Comparison of ENCODE assay signal across 8 mouse cellular contexts in genomic region chr10:60245041-60245440, GRCm38 (mm10). TPM values are rescaled to one million over a fixed set of nuclear protein-coding genes. Genes with fewer than 3 reads are reported as not detected.
DNase-seq lines count a peak whose midpoint lies in the region; ATAC-seq and TF ChIP-seq lines count a peak whose summit lies in the region.

No protein-coding gene starts in this region.

- peak; percentile 94 for ATAC-seq in erythroblast, adult 5-6 weeks (replicated peaks; ENCODE audit: low FRiP score, poor library complexity, severe bottlenecking)
- peak; percentile 55; the same call in 1 of the 2 replicates for ATAC-seq in heart, embryonic 12.5 days (ENCODE audit: insufficient number of reproducible peaks, low FRiP score)
- ATAC-seq in liver, embryonic 11.5 days (replicated peaks; ENCODE audit: low FRiP score): peak; percentile 36
- peak; percentile 77; the same call in 1 of the 2 replicates for ATAC-seq in stomach, embryonic 15.5 days (ENCODE audit: insufficient read depth, low FRiP score, low read depth)

- no peak overlapping the region for H3K9ac ChIP-seq in heart, embryonic 12.5 days
- no peak overlapping the region for H3K9ac ChIP-seq in liver, embryonic 11.5 days (ENCODE audit: low read depth, low read length)
- no peak overlapping the region for H3K9ac ChIP-seq in stomach, embryonic 15.5 days

- H3K27ac ChIP-seq in bone marrow macrophage, adult 2 months (ENCODE audit: insufficient read depth, low read depth, low read length): no peak overlapping the region
- H3K27ac ChIP-seq in heart, embryonic 12.5 days (ENCODE audit: poor library complexity, severe bottlenecking): no peak overlapping the region
- no peak overlapping the region for H3K27ac ChIP-seq in liver, embryonic 11.5 days (ENCODE audit: low read depth, low read length)
- H3K27ac ChIP-seq in stomach, embryonic 15.5 days: no peak overlapping the region

- H3K9me3 ChIP-seq in heart, embryonic 12.5 days (replicated peaks): peaks cover 11% of the 10 kb centered on the region
- no peaks in the 10 kb centered on the region for H3K9me3 ChIP-seq in liver, embryonic 11.5 days (ENCODE audit: control insufficient read depth, low read length)
- H3K9me3 ChIP-seq in stomach, embryonic 15.5 days: no peaks in the 10 kb centered on the region

- DNase-seq in B cell, adult 2 months: peak; percentile 95
- DNase-seq in kidney, postnatal 10 days: peak; percentile 94
- peak; percentile 82 for DNase-seq in liver, embryonic 11.5 days (ENCODE audit: low spot score)
- DNase-seq in natural killer cell, adult 2 months (ENCODE audit: low spot score in 2 of 2): peak; percentile 84 to 92

- no peak overlapping the region for H3K4me3 ChIP-seq in bone marrow macrophage, adult 2 months (ENCODE audit: insufficient read depth, low read length)
- no peak overlapping the region for H3K4me3 ChIP-seq in heart, embryonic 12.5 days
- H3K4me3 ChIP-seq in liver, embryonic 11.5 days (ENCODE audit: low read depth, low read length): no peak overlapping the region
- H3K4me3 ChIP-seq in stomach, embryonic 15.5 days (replicated peaks): no peak overlapping the region

- H3K4me1 ChIP-seq in bone marrow macrophage, adult 2 months (ENCODE audit: control insufficient read depth, insufficient read depth, low read length): peaks cover 41% of the 10 kb centered on the region
- H3K4me1 ChIP-seq in heart, embryonic 12.5 days (replicated peaks): no peaks in the 10 kb centered on the region
- no peaks in the 10 kb centered on the region for H3K4me1 ChIP-seq in liver, embryonic 11.5 days (replicated peaks; ENCODE audit: control insufficient read depth, insufficient read depth, low read length)
- no peaks in the 10 kb centered on the region for H3K4me1 ChIP-seq in stomach, embryonic 15.5 days

- peak; percentile 99 for TF ChIP-seq CTCF in bone marrow macrophage, adult 2 months (IDR thresholded peaks at IDR 0.05; ENCODE audit: low read depth, low read length)

- TF ChIP-seq POLR2A in bone marrow macrophage, adult 2 months (IDR thresholded peaks at IDR 0.05; ENCODE audit: borderline replicate concordance, low read depth, low read length): no peak

- no peaks in the 10 kb centered on the region for H3K27me3 ChIP-seq in heart, embryonic 12.5 days (replicated peaks)
- no peaks in the 10 kb centered on the region for H3K27me3 ChIP-seq in liver, embryonic 11.5 days (replicated peaks; ENCODE audit: control insufficient read depth, insufficient read depth, low read length)
- H3K27me3 ChIP-seq in stomach, embryonic 15.5 days (replicated peaks): no peaks in the 10 kb centered on the region

- H3K4me2 ChIP-seq in heart, embryonic 12.5 days: no peak overlapping the region
- no peak overlapping the region for H3K4me2 ChIP-seq in liver, embryonic 11.5 days
- no peak overlapping the region for H3K4me2 ChIP-seq in stomach, embryonic 15.5 days

- H3K36me3 ChIP-seq in heart, embryonic 12.5 days: no peaks in the 10 kb centered on the region
- H3K36me3 ChIP-seq in liver, embryonic 11.5 days (ENCODE audit: control insufficient read depth, insufficient read depth, low read length): no peaks in the 10 kb centered on the region
- H3K36me3 ChIP-seq in stomach, embryonic 15.5 days: no peaks in the 10 kb centered on the region

- WGBS in heart, embryonic 12.5 days: 4% methylated on average over 8 of the region's 8 CpGs
- 3% methylated on average over 8 of the region's 8 CpGs for WGBS in liver, embryonic 11.5 days
- 3% methylated on average over 8 of the region's 8 CpGs for WGBS in stomach, embryonic 15.5 days

RNA-seq across cellular contexts. Expression of gene Chst3, which starts 26.0 kb away (rescaled TPM):
- polyA plus RNA-seq in bone marrow macrophage, adult 2 months (2012; ENCODE audit: insufficient read depth, insufficient read length, missing spikeins): 0.75 and 0.80 TPM in 2 replicates
- not detected in 2 replicates for total RNA-seq in erythroblast, adult 5-6 weeks (2015; ENCODE audit: low replicate concordance)
- total RNA-seq in erythroblast, adult 5-6 weeks (2017; ENCODE audit: low replicate concordance): not detected in 2 replicates
- 0.69 and 0.72 TPM in 2 replicates for polyA plus RNA-seq in heart, embryonic 12.5 days (2016; fragmentation: Nextera tagmentation; extraction: Ambion mirVana)
- polyA plus RNA-seq in liver, embryonic 11.5 days (2014; fragmentation: Nextera tagmentation; extraction: Ambion mirVana): 0.48 and 0.60 TPM in 2 replicates
- 2.2 and 2.3 TPM in 2 replicates for polyA plus RNA-seq in stomach, embryonic 15.5 days (2015; fragmentation: Nextera tagmentation; extraction: Ambion mirVana)

RNA-seq across cellular contexts. Expression of gene Psap, which starts 32.4 kb away (rescaled TPM):
- 4,392 and 4,568 TPM in 2 replicates for polyA plus RNA-seq in bone marrow macrophage, adult 2 months (2012; ENCODE audit: insufficient read depth, insufficient read length, missing spikeins)
- total RNA-seq in erythroblast, adult 5-6 weeks (2015; ENCODE audit: low replicate concordance): 208 and 256 TPM in 2 replicates
- total RNA-seq in erythroblast, adult 5-6 weeks (2017; ENCODE audit: low replicate concordance): 196 and 238 TPM in 2 replicates
- polyA plus RNA-seq in heart, embryonic 12.5 days (2016; fragmentation: Nextera tagmentation; extraction: Ambion mirVana): 95.6 and 100.0 TPM in 2 replicates
- 57.0 and 59.8 TPM in 2 replicates for polyA plus RNA-seq in liver, embryonic 11.5 days (2014; fragmentation: Nextera tagmentation; extraction: Ambion mirVana)
- polyA plus RNA-seq in stomach, embryonic 15.5 days (2015; fragmentation: Nextera tagmentation; extraction: Ambion mirVana): 142 and 155 TPM in 2 replicates

Comparison
In these comparisons a context has a peak if more than half of its experiments do, and no peak if none do; other contexts are left out.
1. ATAC-seq: peak in every context shown above with its lines; median percentile 94 in erythroblast, adult 5-6 weeks; 77 in stomach, embryonic 15.5 days; 55 in heart, embryonic 12.5 days; 36 in liver, embryonic 11.5 days.
2. RNA of gene Psap, which starts 32.4 kb away (polyA plus RNA-seq): 4,392 to 4,568 TPM in bone marrow macrophage, adult 2 months; 142 to 155 TPM in stomach, embryonic 15.5 days, 95.6 to 100.0 TPM in heart, embryonic 12.5 days and 57.0 to 59.8 TPM in liver, embryonic 11.5 days; every median in the first group is over 10 times any median in the second.
3. Peak in every context shown above with its lines, with median percentiles within 50 percentile points of each other: DNase-seq.